ENCODE assay signal across 8 mouse cellular contexts in the genomic region with DNA sequence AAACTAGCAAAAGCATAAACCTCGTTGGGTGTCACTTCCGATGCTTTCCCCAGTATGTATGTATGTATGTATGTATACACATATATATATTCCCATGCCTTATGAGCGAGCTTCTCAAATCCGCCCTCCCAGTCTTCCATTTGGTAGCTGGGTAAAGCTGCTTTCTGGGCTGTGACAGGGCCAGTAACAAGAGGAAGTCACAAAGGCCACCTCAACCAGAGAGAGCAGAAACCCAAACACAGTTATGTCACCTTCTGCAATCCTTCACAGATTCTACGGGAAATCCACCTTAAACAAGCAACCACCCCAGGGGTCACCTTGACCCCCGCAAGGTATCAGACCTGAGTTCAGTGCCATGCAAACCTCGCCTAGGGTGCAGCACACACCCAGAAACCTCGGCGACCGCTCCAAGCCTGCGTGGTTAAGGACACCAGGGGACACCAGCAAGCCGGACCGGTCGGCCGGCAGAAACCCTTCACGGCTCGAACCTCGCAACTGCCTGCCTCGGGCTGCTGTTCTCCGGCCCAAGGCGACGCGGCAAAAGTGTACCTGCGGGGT. TPM values are rescaled to one million over a fixed set of nuclear protein-coding genes. Genes with fewer than 3 reads are reported as not detected.
DNase-seq lines count a peak whose midpoint lies in the region; ATAC-seq and TF ChIP-seq lines count a peak whose summit lies in the region.

No protein-coding gene starts in this region.

- WGBS in cerebellum, adult 2 months, result under 1% methylated on average over 24 of the region's 24 CpGs
- under 1% methylated on average over 24 of the region's 24 CpGs for WGBS in thymus, adult 2 months
- 3% methylated on average over 24 of the region's 24 CpGs for WGBS in limb, embryonic 12.5 days

- TF ChIP-seq CTCF in cerebellum, adult 2 months (IDR thresholded peaks at IDR 0.05; ENCODE audit: borderline replicate concordance, insufficient read depth, low read depth, low read length), result no peak
- no peak for TF ChIP-seq CTCF in thymus, adult 2 months (IDR thresholded peaks at IDR 0.05; ENCODE audit: borderline replicate concordance, control insufficient read depth, extremely low read depth, insufficient read depth, low read length, poor library complexity)

- peak overlapping the region; percentile 87 for H3K4me2 ChIP-seq in limb, embryonic 12.5 days

- H3K4me1 ChIP-seq in cerebellum, adult 2 months (ENCODE audit: control insufficient read depth, insufficient read depth, low read length), result peaks cover 4% of the 10 kb centered on the region; the same call in 1 of the 2 replicates
- H3K4me1 ChIP-seq in thymus, adult 2 months (replicated peaks; ENCODE audit: control insufficient read depth, insufficient read depth, low read length), result peaks cover 4% of the 10 kb centered on the region; the same call in 1 of the 2 replicates
- H3K4me1 ChIP-seq in limb, embryonic 12.5 days (replicated peaks), result peaks cover 19% of the 10 kb centered on the region

- no peak for ATAC-seq in limb, embryonic 12.5 days (ENCODE audit: insufficient number of reproducible peaks, insufficient read depth, low FRiP score, low TSS enrichment, low read depth)
- ATAC-seq in neutrophil, adult 5-6 weeks (ENCODE audit: extremely low read depth, insufficient number of reproducible peaks, low FRiP score, poor library complexity, severe bottlenecking), result peak; percentile 17; the same call in 1 of the 2 replicates

- H3K9me3 ChIP-seq in limb, embryonic 12.5 days, result no peaks in the 10 kb centered on the region

- peak overlapping the region; percentile 6; the same call in 1 of the 2 replicates for H3K27ac ChIP-seq in cerebellum, adult 2 months (ENCODE audit: insufficient read depth, low read length)
- H3K27ac ChIP-seq in thymus, adult 2 months (ENCODE audit: control insufficient read depth, insufficient read depth, low read length), result no peak overlapping the region; the same call in 1 of the 2 replicates
- H3K27ac ChIP-seq in limb, embryonic 12.5 days, result peak overlapping the region; percentile 75

- TF ChIP-seq POLR2A in cerebellum, adult 2 months (IDR thresholded peaks at IDR 0.05; ENCODE audit: borderline replicate concordance, insufficient read depth, low read length), result no peak
- no peak for TF ChIP-seq POLR2A in thymus, adult 2 months (IDR thresholded peaks at IDR 0.05; ENCODE audit: control insufficient read depth, extremely low read depth, insufficient read depth, low read length, poor library complexity)

- H3K9ac ChIP-seq in limb, embryonic 12.5 days (replicated peaks), result peak overlapping the region; percentile 89

- no peak for DNase-seq in cerebellum, adult 2 months
- no peak for DNase-seq in cerebellum, postnatal 10 days
- no peak for DNase-seq in thymus, adult 2 months
- DNase-seq in thymus, adult 18-20 months, result no peak
- DNase-seq in right cerebral cortex, postnatal 25 days, result no peak
- no peak for DNase-seq in urinary bladder, adult 2 months (ENCODE audit: low spot score)

- no peaks in the 10 kb centered on the region for H3K36me3 ChIP-seq in thymus, adult 2 months (ENCODE audit: control insufficient read depth, insufficient read depth, low read length)
- no peaks in the 10 kb centered on the region for H3K36me3 ChIP-seq in limb, embryonic 12.5 days

- no peaks in the 10 kb centered on the region for H3K27me3 ChIP-seq in cerebellum, adult 2 months (ENCODE audit: control insufficient read depth, insufficient read depth, low read length)
- H3K27me3 ChIP-seq in thymus, adult 2 months (ENCODE audit: control insufficient read depth, insufficient read depth, low read length), result no peaks in the 10 kb centered on the region
- H3K27me3 ChIP-seq in limb, embryonic 12.5 days, result no peaks in the 10 kb centered on the region

- peak overlapping the region; percentile 86 for H3K4me3 ChIP-seq in cerebellum, adult 2 months (replicated peaks; ENCODE audit: insufficient read depth, low read depth, low read length)
- peak overlapping the region; percentile 96 for H3K4me3 ChIP-seq in thymus, adult 2 months (ENCODE audit: control insufficient read depth, insufficient read depth, low read length)
- H3K4me3 ChIP-seq in limb, embryonic 12.5 days (replicated peaks), result peak overlapping the region; percentile 96

RNA-seq across cellular contexts. Expression of gene Cox7a2l, which starts 3.4 kb away (rescaled TPM):
- 254 and 280 TPM in 2 replicates for polyA plus RNA-seq in cerebellum, adult 2 months (2012; rRNA removed)
- 145 and 151 TPM in 2 replicates for polyA plus RNA-seq in thymus, adult 2 months (2012; rRNA removed)
- polyA plus RNA-seq in limb, embryonic 12.5 days (2016; fragmentation: Nextera tagmentation; extraction: Ambion mirVana), result 123 and 127 TPM in 2 replicates
- 271 and 291 TPM in 2 replicates for total RNA-seq in neutrophil, adult 5-6 weeks (2017)
- polyA plus RNA-seq in urinary bladder, adult 2 months (2012; rRNA removed), result 335 and 362 TPM in 2 replicates
